Mouse (Mus musculus): Measurements from ENCODE around the gene Nrn1. TPM values are rescaled to one million over a fixed set of nuclear protein-coding genes. Genes with fewer than 3 reads are reported as not detected.

Gene Nrn1
- total RNA-seq (2021) = 100 to 1,000 TPM; 293 to 318 TPM
- long read RNA-seq, experiment 1, transcript Nrn1-201 (3 exons, 1,619 nt) = major isoform, 113 of 139 reads
- long read RNA-seq, experiment 1, partial matches to known transcripts = 2 of 139 reads
- long read RNA-seq, experiment 1, other reads (novel, unspliced or antisense) = 24 of 139 reads
- long read RNA-seq, experiment 2, transcript Nrn1-201 (3 exons, 1,619 nt) = major isoform, 183 of 223 reads
- long read RNA-seq, experiment 2, partial matches to known transcripts = 35 of 223 reads
- long read RNA-seq, experiment 2, other reads (novel, unspliced or antisense) = 4 of 223 reads

GRCm38 (mm10) chr13:36734731-36735571 lies at the start of gene Nrn1:
TSS of gene Nrn1 (minus strand) at chr13:36735131.
- H3K27ac ChIP-seq = peak within 1 kb of the TSS; percentile 96
- TF ChIP-seq CTCF (conservative IDR thresholded peaks at IDR 0.05) = no peak
- peak; percentile 63 to 65 for DNase-seq (ENCODE audit: low spot score in 2 of 2)
- H3K4me3 ChIP-seq = peak within 1 kb of the TSS; percentile 83

GRCm38 (mm10) chr13:36779626-36780025 lies 44.7 kb upstream of the Nrn1 start:
- Histone ChIP-seq H3K4me3 (no peak overlapping the region), H3K27ac (no peak overlapping the region)
- DNase-seq (ENCODE audit: low spot score in 2 of 2) = no peak
- TF ChIP-seq CTCF (conservative IDR thresholded peaks at IDR 0.05) = no peak

GRCm38 (mm10) chr13:36766801-36767200 lies 31.9 kb upstream of the Nrn1 start:
- TF ChIP-seq CTCF (conservative IDR thresholded peaks at IDR 0.05) = no peak
- peak; percentile 37 to 44 for DNase-seq (ENCODE audit: low spot score in 2 of 2)

GRCm38 (mm10) chr13:36751861-36752260 lies 16.9 kb upstream of the Nrn1 start:
- H3K27ac ChIP-seq = peak overlapping the region; percentile 28; the same call in 1 of the 2 replicates
- no peak overlapping the region for H3K4me3 ChIP-seq
- no peak for TF ChIP-seq CTCF (conservative IDR thresholded peaks at IDR 0.05)
- DNase-seq (ENCODE audit: low spot score in 2 of 2) = no peak

More at GRCm38 (mm10) chr13:36766801-36767200, 31.9 kb upstream of the Nrn1 start:
- peak overlapping the region; percentile 37 for H3K27ac ChIP-seq
- H3K4me3 ChIP-seq = no peak overlapping the region

- DNase-seq (ENCODE audit: low spot score in 2 of 2) = no peak
- no peak for TF ChIP-seq CTCF (conservative IDR thresholded peaks at IDR 0.05)
Measured at GRCm38 (mm10) chr13:36750056-36750455, 15.1 kb upstream of the Nrn1 start.

GRCm38 (mm10) chr13:36736619-36736996 lies 1.7 kb upstream of the Nrn1 start:
- TF ChIP-seq CTCF (conservative IDR thresholded peaks at IDR 0.05) = no peak
- DNase-seq (ENCODE audit: low spot score in 2 of 2) = peak in 1 of 2 experiments; percentile 16
- H3K27ac ChIP-seq = peak overlapping the region; percentile 96
- H3K4me3 ChIP-seq = peak overlapping the region; percentile 83

More at GRCm38 (mm10) chr13:36750056-36750455, 15.1 kb upstream of the Nrn1 start:
- H3K27ac ChIP-seq = no peak overlapping the region
- no peak overlapping the region for H3K4me3 ChIP-seq

GRCm38 (mm10) chr13:36735901-36736618 lies 1.1 kb upstream of the Nrn1 start:
- DNase-seq (ENCODE audit: low spot score in 2 of 2) = peak; percentile 70 to 71
- TF ChIP-seq CTCF (conservative IDR thresholded peaks at IDR 0.05) = no peak

GRCm38 (mm10) chr13:36733989-36734690 lies 791 bp downstream of the Nrn1 start:
- peak; percentile 52 to 56 for DNase-seq (ENCODE audit: low spot score in 2 of 2)
- peak overlapping the region; percentile 96 for H3K27ac ChIP-seq
- TF ChIP-seq CTCF (conservative IDR thresholded peaks at IDR 0.05) = no peak
- peak overlapping the region; percentile 83 for H3K4me3 ChIP-seq

More at GRCm38 (mm10) chr13:36735901-36736618, 1.1 kb upstream of the Nrn1 start:
- Histone ChIP-seq H3K27ac (peak overlapping the region; percentile 96), H3K4me3 (peak overlapping the region; percentile 83)

GRCm38 (mm10) chr13:36733566-36733965 lies 1.4 kb downstream of the Nrn1 start:
- no peak for TF ChIP-seq CTCF (conservative IDR thresholded peaks at IDR 0.05)
- H3K27ac ChIP-seq = peak overlapping the region; percentile 96
- DNase-seq (ENCODE audit: low spot score in 2 of 2) = peak in 1 of 2 experiments; percentile 39
- H3K4me3 ChIP-seq = peak overlapping the region; percentile 83

- no peak for TF ChIP-seq CTCF (conservative IDR thresholded peaks at IDR 0.05)
- peak overlapping the region; percentile 83 for H3K4me3 ChIP-seq
- H3K27ac ChIP-seq = peak overlapping the region; percentile 96
- no peak for DNase-seq (ENCODE audit: low spot score in 2 of 2)
Measured at GRCm38 (mm10) chr13:36732891-36733490, 1.9 kb downstream of the Nrn1 start.

- DNase-seq (ENCODE audit: low spot score in 2 of 2) = peak in 1 of 2 experiments; percentile 30
- peak overlapping the region; percentile 96 for H3K27ac ChIP-seq
- no peak for TF ChIP-seq CTCF (conservative IDR thresholded peaks at IDR 0.05)
- peak overlapping the region; percentile 83 for H3K4me3 ChIP-seq
Measured at GRCm38 (mm10) chr13:36731931-36732461, 2.9 kb downstream of the Nrn1 start.
